Mouse (Mus musculus) kidney, postnatal 4 days (tissue): ENCODE data around the gene Smad9.
A peak's percentile ranks its signal among the peaks of the same experiment; 100 is the strongest.

Experiments used
- DNase-seq, 2 experiments: peaks; one replicate each; pipeline ENCODE4 v3.0.0; 2021; ENCODE audit warnings: mixed read lengths in 2 of 2

The Smad9 gene

DNA sequence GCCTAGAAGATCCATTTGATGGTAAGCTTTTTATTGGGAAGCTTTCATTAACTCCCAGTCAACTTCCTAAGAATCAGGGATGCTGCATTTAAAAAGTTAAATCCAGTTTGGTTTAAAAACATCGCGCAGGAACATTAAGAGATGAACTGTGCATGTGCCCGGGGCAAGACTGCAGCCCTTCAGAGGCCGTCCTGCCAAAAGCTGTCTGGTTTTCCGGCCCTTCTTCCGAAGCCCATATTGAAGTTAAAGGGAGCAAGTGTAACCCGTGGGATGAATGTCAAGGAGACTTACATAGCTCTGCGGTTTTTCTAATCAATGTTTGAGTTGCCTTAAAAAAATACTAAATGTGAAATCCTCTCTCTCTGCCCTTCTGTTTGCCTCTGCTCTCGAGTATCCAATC, 3.8 kb downstream of the Smad9 start:
- no peak for DNase-seq

DNA sequence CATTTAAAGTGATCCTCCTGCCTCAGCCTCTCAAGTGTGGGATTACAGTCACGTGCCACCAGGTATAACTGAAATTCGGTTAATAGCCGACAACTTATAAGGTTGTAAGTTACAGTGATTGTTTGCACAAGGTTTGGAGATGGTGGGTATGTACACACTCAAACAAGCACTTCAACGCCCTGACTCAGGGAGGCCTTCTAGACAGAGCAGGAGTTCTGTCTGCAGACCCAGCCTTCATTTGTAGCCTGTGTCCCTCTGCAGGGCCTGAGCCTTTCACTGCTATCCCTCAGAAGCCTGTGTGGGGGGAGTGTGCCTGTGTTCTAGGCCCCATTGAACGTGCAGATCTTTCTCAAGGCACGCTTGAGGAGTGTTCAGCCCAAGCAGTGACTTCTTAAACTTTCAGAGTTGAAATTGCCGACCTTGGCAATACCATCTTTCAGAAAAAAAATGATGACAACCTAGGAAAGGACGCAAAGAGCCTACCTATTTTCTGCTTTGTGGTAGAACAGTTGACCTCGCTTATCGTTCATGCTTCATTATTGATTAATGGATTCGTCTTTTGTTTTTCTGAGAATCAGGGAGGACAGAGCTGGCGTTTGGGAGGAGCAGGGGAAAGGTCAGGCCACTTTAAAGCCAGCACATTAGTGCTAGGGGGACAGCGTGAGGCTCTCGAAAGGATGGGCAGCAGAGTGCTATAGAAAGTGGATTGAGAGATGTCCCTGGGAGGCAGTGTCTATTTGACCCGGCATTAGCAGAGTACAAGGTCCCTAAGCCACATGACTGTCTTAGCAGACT, 5.1 kb downstream of the Smad9 start:
- no peak for DNase-seq

GRCm38 (mm10) chr3:54761258-54761657, 5.9 kb downstream of the Smad9 start:
- no peak for DNase-seq

DNA sequence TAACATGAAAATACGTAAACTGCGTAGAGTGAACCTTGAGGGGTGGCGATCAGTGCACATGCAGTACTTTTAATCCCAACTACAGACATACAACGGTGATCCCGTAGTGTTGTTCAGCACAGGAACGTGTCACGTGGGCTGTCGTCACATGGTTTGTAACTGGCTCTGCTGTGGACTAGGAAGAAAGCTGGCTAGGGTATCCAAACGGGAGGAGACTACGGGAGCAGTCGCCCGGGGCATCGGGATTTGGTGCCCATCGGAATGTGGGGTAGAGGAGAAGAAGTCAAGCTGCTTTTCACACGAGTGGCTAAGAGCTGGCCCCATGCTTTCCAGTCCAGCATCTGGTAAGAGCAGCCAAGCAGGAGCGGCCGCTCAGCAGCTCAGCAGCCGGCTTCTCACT, 9.0 kb downstream of the Smad9 start:
- peak; percentile 31 to 45 for DNase-seq

DNA sequence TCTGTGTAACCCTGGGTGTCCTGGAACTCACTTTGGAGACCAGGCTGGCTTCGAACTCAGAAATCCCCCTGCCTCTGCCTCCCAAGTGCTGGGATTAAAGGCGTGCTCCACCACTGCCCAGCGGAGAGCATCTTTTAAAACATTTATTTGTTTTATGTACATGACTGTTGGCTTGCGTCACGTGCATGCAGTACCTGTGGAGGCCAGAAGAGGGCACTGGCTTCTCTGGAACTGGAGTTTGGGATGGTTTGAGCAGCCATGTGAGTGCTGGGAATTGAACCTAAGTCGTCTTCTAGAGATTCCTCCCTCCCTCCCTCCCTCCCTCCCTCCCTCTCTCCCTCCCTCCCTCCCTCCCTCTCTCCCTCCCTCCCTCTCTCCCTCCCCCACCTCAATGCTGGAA, 10.1 kb downstream of the Smad9 start:
- peak; percentile 20 to 24 for DNase-seq

DNA sequence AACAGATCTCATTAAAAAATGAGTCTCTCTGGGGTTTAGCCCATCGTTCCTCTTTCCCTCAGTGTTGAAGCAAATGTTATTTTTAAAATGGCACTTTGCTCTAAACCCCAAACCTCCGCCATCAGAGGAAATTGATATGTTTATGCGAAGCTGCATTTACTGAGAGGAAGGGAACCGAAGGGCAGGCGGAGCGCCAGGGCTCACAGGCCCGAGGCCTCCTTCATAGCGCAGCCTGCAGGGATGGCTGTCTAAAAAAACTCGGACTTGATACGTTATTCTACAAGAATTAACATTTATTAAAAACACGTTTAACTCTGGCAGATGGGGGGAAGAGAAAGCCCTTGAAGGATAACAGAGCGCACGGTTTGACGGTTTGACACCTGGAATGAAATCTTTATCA, 10.7 kb downstream of the Smad9 start:
- no peak for DNase-seq

- no peak for DNase-seq
Measured at GRCm38 (mm10) chr3:54766811-54767210, 11.4 kb downstream of the Smad9 start.

- no peak for DNase-seq
Measured at GRCm38 (mm10) chr3:54768592-54768991, 13.2 kb downstream of the Smad9 start.

GRCm38 (mm10) chr3:54769349-54770275, 14.2 kb downstream of the Smad9 start:
- no peak for DNase-seq

- no peak for DNase-seq
Measured at GRCm38 (mm10) chr3:54773613-54774012, 18.2 kb downstream of the Smad9 start.

- DNase-seq = no peak
Measured at GRCm38 (mm10) chr3:54775989-54776631, 20.7 kb downstream of the Smad9 start.

- no peak for DNase-seq
Measured at GRCm38 (mm10) chr3:54790601-54791000, 35.2 kb downstream of the Smad9 start.

DNA sequence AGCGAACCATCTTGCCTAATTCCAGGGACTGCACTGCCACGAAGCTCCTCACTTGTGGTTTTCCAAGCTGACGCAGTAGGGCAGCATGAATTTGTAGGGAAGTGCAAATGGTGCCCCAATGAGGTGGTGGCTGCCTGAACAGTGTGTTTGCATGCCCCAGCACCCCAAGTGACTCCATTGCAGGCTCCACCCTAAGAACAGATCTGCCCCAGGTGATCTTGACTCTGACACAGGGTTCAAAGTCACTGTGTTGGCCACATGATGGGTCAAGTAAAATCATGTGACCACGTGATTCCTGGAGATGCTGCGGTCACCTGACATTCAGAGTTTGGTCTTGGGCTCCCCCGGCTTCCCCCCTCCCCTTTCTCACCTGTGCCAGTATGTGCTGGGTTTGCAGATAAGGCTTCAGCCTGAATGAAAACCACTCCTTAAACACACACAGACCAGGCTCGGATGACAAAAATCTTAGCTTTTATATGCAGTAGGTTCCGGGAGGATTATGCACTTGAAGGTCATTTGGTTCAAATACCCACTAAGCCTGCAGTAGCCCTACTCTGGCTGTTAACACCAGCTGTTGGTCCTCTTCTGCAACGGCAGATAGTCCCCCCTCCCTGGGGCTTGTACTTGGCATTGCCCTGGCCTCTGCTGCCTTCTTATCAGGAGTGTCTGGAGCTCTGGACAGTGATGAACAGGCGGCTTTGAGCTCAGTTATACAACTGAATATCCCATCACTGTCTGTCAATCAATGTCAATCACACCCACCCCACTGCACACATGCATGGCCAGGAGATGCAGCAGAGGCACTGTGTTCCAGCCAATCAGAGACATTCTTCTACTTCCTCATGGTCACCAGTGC, 36.7 kb downstream of the Smad9 start:
- DNase-seq = no peak

DNA sequence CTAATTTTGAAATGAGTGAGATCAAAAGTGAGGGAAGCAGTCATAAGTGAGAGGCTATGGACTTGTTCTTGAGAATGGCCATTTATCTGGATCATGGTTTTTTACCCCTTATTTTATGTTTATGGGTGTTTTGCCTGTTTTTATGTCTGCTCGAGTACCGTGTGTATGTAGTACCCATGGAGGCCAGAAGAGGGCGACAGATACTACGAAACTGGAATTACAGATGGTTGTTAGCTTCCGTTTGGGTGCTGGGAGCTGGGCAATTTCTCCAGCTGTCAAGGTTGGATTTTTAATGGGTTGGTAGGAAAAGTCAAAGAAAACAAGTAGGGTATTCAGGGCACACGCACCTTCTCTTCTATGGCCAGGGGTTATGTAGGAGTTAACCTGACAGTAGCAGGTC, 38.4 kb downstream of the Smad9 start:
- no peak for DNase-seq

- no peak for DNase-seq
Measured at GRCm38 (mm10) chr3:54795379-54795778, 40.0 kb downstream of the Smad9 start.

DNA sequence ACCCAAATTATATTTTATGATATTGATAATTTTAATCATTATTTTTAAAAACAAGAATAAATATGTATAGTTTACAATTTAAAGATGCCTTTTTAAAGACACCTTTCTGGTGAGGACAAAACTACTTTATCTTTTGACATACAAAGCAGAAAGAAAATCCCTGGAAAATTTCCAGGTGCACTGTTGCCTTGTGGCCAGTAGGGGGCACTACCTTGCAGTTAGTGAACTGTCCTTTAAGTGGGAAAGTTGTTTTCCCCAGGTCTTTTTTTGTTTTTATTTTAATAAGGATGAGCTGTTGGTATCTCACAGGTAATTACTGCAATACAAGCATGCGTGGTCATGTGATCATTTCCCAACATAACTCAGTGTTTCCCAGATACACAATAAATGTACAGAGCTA, 40.4 kb downstream of the Smad9 start:
- no peak for DNase-seq

- peak; percentile 75 to 77 for DNase-seq
Measured at GRCm38 (mm10) chr3:54797211-54797610, 41.8 kb downstream of the Smad9 start.

- DNase-seq = no peak
Measured at GRCm38 (mm10) chr3:54803713-54804112, 48.3 kb downstream of the Smad9 start.

- DNase-seq = no peak
Measured at GRCm38 (mm10) chr3:54807061-54807661, 51.8 kb downstream of the Smad9 start.

DNA sequence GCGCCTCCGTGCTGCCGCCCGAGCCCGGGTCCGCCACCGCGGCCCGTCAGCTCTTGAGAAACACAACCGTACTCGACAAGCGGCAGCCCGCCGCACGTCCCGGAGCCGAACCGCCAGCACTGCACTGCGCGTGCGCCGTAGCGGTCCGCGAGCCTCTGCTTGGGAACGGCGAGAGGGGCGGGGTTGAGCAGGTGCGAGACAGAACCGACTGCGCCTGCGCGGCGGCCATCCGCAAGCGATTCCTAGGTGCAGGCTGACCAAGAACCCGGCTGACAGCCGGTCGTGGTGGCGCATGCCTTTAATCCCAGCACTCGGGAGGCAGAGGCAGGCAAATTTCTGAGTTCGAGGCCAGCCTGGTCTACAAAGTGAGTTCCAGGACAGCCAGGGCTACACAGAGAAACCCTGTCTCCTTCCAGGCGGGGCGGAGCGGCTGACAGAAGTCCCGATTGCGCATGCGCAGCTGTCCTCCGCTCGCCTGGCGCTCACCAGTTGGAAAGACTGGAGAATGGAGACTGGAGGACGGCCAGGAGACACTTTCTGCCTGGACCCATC, 52.4 kb downstream of the Smad9 start, which contains the start of gene Rfxap:
Gene Rfxap (minus strand): TSS at position 126 of the 552 bp plus-strand sequence.
- DNase-seq = peak; percentile 98 to 99

DNA sequence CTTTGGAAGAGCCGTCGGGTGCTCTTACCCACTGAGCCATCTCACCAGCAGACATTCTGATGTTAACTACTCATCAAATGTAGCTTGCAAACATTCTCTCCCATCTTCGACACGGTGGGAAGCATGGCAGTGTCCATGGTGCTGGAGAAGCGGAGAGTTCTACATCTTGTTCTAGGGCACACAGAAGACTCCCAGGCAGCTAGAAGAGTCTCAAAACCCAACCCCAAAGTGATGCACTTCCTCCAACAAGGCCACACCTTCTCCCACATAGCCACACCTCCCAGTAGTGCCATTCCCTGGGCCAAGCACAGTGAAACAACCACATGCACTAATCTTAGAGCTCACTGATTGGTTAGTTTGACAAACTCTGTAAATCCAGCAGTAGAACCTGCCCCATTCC, 53.7 kb downstream of the Smad9 start:
- DNase-seq = no peak

DNA sequence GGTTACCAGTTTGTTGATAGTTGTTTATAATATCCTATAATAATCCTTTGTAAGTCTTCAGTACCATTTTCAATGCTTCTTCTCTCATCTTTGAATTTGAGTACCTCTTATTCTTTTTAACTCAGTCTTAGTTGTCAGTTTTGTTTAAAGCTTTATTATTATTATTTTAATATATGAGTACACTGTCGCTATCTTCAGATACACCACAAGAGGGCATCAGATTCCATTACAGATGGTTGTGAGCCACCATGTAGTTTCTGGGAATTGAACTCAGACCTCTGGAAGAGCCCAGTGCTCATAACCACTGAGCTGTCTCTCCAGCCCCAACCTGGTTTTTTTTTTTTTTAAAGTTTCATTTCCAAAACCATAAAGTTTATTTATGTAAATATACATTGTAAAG, 56.2 kb downstream of the Smad9 start:
- no peak for DNase-seq
